Mouse (Mus musculus) forebrain, postnatal 0 days (tissue): Measurements from ENCODE around the gene Crocc2. TPM values are rescaled to one million over a fixed set of nuclear protein-coding genes. Genes with fewer than 3 reads are reported as not detected.

Source experiments
- ATAC-seq: fragments of 200-750 bp; cut with Nextera tagmentation; 2 replicates; pipeline ENCODE4 v1.8.0; 2017; ENCODE audit warnings: mild to moderate bottlenecking, moderate library complexity
- DNase-seq: peaks from one replicate; pipeline ENCODE4 v3.0.0-alpha.2; 2015
- H3K27ac ChIP-seq: fragments of 300-500 bp; sonication (generic); 2 replicates; pipeline ENCODE4 v1.5.1; 2014; ENCODE audit warnings: low read depth, mild to moderate bottlenecking, antibody characterized with exemption, low read length, moderate library complexity, mixed read lengths
- H3K27me3 ChIP-seq: fragments of 300-500 bp; sonication (generic); 2 replicates; pipeline ENCODE4 v1.6.1; 2014; ENCODE audit warnings: mild to moderate bottlenecking, low read length, mixed read lengths; ENCODE audit not compliant: insufficient read depth
- H3K36me3 ChIP-seq: fragments of 300-500 bp; sonication (generic); 2 replicates; pipeline ENCODE4 v1.6.1; 2014; ENCODE audit warnings: mild to moderate bottlenecking, moderate library complexity; ENCODE audit not compliant: insufficient read depth
- H3K4me1 ChIP-seq: fragments of 300-500 bp; sonication (generic); 2 replicates; pipeline ENCODE4 v1.6.1; 2014; ENCODE audit warnings: antibody characterized with exemption; ENCODE audit not compliant: insufficient read depth
- H3K4me2 ChIP-seq: fragments of 300-500 bp; sonication (generic); 2 replicates; pipeline ENCODE4 v1.6.1; 2014; ENCODE audit warnings: low read depth, mild to moderate bottlenecking, moderate library complexity
- H3K4me3 ChIP-seq: fragments of 300-500 bp; sonication (generic); 2 replicates; pipeline ENCODE4 v1.5.1; 2014; ENCODE audit warnings: low read depth, low read length, mixed read lengths
- H3K9ac ChIP-seq: fragments of 300-500 bp; sonication (generic); 2 replicates; pipeline ENCODE4 v1.6.1; 2014; ENCODE audit warnings: mild to moderate bottlenecking
- H3K9me3 ChIP-seq: fragments of 300-500 bp; sonication (generic); 2 replicates; pipeline ENCODE4 v1.6.1; 2016; ENCODE audit warnings: low read length
- CTCF ChIP-seq: sonication (generic); IDR thresholded peaks from 2 replicates; pipeline ENCODE4 v1.5.1; 2016; ENCODE audit warnings: antibody characterized with exemption, control low read depth, low read depth
- WGBS: fragments of 180-500 bp; shearing (Covaris S2); extraction: QIAGEN DNeasy Blood & Tissue Kit; methylation state at CpG from one replicate; pipeline ENCODE4 v1.1.7; 2014; 5-methylcytosine and 5-hydroxymethylcytosine counted together
- polyA plus RNA-seq: library from polyadenylated mRNA; unstranded; fragments of >200 nt; fragmentation: Nextera tagmentation; extraction: Ambion mirVana; gene quantifications from 2 replicates; pipeline ENCODE4 v1.2.1, GENCODE M21; 2015
- total RNA-seq: library from RNA; depleted of rRNA; stranded (reverse); fragments of >200 nt; gene quantifications from 2 replicates; pipeline ENCODE4 v1.2.3, GENCODE M21; 2014; rRNA removed

The Crocc2 gene
- 1.9 and 2.7 TPM in 2 replicates for total RNA-seq
- 0.43 and 0.92 TPM in 2 replicates for polyA plus RNA-seq

DNA sequence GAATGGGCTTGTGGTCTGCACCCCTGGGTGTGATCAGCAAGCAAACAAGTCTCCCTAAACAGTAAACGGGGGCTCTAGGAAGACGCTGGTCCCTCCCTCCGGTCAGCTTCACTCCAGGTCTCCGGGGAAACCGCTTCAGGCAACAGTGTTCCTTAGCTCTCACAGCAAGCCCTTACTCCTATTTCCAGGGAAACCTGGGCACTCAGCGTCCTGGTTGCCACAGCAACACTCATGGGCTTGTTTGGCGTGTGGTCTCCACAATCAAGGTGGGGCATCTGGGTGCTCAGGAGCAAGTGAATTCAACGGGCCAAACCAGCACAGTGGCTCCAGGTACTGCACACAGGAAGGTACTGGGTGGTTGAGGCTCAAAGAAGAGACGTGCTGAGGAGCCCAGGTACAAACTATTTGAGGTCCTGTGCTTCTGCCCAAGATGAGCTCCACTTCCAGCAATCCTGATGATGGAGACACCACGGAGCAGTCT is at the start of gene Crocc2:
Gene Crocc2 (plus strand): TSS at position 431 of the 481 bp plus-strand sequence.
- DNase-seq = peak; percentile 18

DNA sequence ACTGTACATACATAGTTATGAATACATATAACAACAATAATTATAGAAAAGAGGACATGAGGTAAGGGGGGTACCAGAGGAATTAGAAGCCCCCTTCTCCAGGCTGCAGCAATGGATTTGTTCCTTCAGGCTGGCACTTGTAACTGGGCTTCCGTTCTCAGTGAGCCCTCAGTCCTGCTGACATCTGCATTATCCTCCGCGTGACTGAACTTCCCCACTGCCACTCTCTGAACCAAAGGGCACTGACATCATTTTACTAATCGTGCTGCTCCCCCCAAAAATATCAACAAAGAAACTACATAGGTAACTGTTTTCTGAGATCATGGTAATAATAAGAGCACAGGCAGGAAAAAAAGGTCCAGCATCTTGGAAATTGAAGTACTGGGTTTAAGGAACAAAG is 49.7 kb upstream of the Crocc2 start:
- no peak for TF ChIP-seq CTCF

More for the DNA sequence above, at the start of gene Crocc2:
- H3K9ac ChIP-seq = no peak within 1 kb of the TSS
- H3K27me3 ChIP-seq = no peaks in the 10 kb centered on the region
- ATAC-seq = peak; percentile 58
- no peak within 1 kb of the TSS for H3K4me2 ChIP-seq
- WGBS = 29% methylated on average over 10 of the region's 10 CpGs
- H3K36me3 ChIP-seq = no peaks in the 10 kb centered on the region
- no peak within 1 kb of the TSS for H3K27ac ChIP-seq
- H3K4me3 ChIP-seq = no peak within 1 kb of the TSS
- H3K9me3 ChIP-seq = no peaks in the 10 kb centered on the region
- no peak for TF ChIP-seq CTCF
- H3K4me1 ChIP-seq = no peaks in the 10 kb centered on the region

DNA sequence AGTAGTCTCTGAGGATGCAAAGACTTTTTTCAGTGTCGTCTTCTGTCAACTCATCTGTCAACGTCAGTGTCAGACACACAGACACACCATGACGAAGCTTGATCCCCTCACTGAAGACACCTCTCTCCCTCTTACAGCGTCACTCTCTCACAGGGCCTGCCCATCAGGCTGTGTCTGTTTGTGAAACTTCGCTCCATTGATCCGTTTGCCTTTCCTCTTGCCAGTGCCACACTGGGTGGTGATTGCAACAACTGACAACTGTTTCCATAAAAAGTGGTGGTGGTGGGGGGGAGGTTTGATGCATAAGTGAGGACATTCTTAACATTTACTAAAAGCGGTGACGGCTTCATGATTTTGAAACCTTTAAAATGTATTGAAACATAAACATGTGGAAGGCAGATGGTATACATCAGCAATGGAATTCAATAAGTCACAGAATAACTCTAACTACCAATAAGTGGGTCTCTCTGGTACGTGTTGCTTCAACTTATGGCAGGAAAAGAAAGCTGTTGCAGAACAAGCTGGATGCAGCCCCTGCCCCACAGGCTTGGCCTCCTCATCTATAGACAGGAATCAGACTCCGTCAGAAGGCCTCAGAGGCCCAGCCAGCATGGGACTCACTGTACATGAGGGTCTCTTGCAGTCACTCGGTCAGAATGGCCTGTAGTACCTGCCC is 45.2 kb upstream of the Crocc2 start:
- Histone ChIP-seq H3K9ac (no peak overlapping the region), H3K4me1 (no peaks in the 10 kb centered on the region), H3K36me3 (no peaks in the 10 kb centered on the region), H3K4me2 (no peak overlapping the region), H3K4me3 (no peak overlapping the region), H3K9me3 (no peaks in the 10 kb centered on the region), H3K27ac (no peak overlapping the region), H3K27me3 (no peaks in the 10 kb centered on the region)
- no peak for TF ChIP-seq CTCF
- WGBS = 80% methylated on average over 11 of the region's 11 CpGs
- no peak for ATAC-seq
- no peak for DNase-seq

More for the DNA sequence above, 49.7 kb upstream of the Crocc2 start:
- Histone ChIP-seq H3K27me3 (no peaks in the 10 kb centered on the region), H3K4me2 (no peak overlapping the region), H3K9me3 (no peaks in the 10 kb centered on the region), H3K9ac (no peak overlapping the region), H3K36me3 (no peaks in the 10 kb centered on the region), H3K4me3 (no peak overlapping the region), H3K27ac (no peak overlapping the region), H3K4me1 (peaks cover 6% of the 10 kb centered on the region)
- no peak for DNase-seq
- no peak for ATAC-seq
- WGBS = 18% methylated on average over 4 of the region's 4 CpGs

DNA sequence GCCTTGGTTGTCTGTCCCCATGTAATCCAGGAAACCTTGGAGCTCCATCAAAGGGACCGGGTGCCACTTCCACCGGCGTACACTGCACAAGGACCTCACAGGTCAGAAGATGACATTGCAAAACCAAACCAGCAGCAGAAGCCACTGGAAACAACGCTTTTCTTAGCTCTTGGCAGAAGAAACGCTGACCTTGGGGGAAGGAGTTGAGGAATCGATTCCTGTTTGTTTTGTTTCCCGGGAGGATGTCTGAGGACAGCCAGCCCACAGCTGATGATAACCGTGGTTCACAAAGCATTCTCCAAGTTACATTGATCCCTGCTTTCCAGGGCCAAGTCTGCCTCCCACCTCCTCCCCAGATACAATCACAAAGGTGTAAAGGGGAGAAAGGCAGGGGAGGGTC is 44.5 kb upstream of the Crocc2 start:
- ATAC-seq (no peak), DNase-seq (no peak)
- Histone ChIP-seq H3K9ac (no peak overlapping the region), H3K36me3 (no peaks in the 10 kb centered on the region), H3K27ac (no peak overlapping the region), H3K4me2 (no peak overlapping the region), H3K4me3 (no peak overlapping the region), H3K27me3 (no peaks in the 10 kb centered on the region), H3K4me1 (no peaks in the 10 kb centered on the region), H3K9me3 (no peaks in the 10 kb centered on the region)
- no peak for TF ChIP-seq CTCF
- 85% methylated on average over 8 of the region's 8 CpGs for WGBS

DNA sequence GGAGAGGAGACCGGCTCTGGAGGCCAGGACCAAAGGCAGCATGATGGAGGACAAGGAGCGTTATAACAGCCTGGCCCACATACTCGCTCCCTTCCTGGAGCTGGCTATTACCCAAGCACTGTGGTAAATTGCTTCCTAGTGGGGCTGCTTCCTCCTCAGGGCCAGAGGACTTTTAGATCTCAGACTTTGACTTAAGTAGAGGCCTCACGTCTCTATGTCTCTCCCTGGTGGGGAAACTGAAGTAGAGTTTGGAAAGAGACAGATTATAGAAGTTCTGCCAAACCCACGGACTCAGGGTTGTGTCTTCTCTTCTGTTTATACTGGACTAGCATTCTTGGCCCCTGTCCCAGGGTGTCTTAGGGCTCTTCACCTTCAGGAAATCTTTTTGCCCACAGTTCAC is 43.3 kb upstream of the Crocc2 start:
- no peak overlapping the region for H3K4me2 ChIP-seq
- DNase-seq = no peak
- H3K27ac ChIP-seq = no peak overlapping the region
- WGBS = 74% methylated on average over 5 of the region's 5 CpGs
- no peaks in the 10 kb centered on the region for H3K4me1 ChIP-seq
- no peaks in the 10 kb centered on the region for H3K9me3 ChIP-seq
- no peak for TF ChIP-seq CTCF
- no peaks in the 10 kb centered on the region for H3K36me3 ChIP-seq
- no peaks in the 10 kb centered on the region for H3K27me3 ChIP-seq
- no peak overlapping the region for H3K4me3 ChIP-seq
- no peak for ATAC-seq
- H3K9ac ChIP-seq = no peak overlapping the region

DNA sequence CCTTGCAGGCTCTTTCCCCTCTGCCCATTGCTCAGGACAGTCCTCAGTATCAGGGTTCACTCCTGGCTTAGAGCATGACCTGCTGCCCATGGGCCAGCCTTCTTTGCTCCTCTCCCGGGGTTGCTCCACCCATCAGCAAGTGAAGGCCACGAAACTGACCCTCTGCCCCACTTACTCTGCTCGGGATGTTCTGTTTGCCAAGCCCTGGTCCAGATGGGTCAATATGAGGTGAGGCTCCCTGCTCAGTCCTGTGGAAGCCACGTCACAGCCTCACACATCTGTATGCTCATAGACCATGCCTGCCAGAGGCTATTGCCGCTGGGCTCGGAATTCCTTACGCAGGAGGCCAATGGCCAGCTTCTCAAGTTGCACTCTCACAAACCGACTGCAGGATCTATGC is 40.3 kb upstream of the Crocc2 start:
- Histone ChIP-seq H3K36me3 (no peaks in the 10 kb centered on the region), H3K4me2 (no peak overlapping the region), H3K9me3 (no peaks in the 10 kb centered on the region), H3K4me3 (no peak overlapping the region), H3K27ac (no peak overlapping the region), H3K9ac (no peak overlapping the region), H3K4me1 (no peaks in the 10 kb centered on the region), H3K27me3 (no peaks in the 10 kb centered on the region)
- no peak for DNase-seq
- 83% methylated on average over 8 of the region's 8 CpGs for WGBS
- no peak for ATAC-seq
- TF ChIP-seq CTCF = no peak

DNA sequence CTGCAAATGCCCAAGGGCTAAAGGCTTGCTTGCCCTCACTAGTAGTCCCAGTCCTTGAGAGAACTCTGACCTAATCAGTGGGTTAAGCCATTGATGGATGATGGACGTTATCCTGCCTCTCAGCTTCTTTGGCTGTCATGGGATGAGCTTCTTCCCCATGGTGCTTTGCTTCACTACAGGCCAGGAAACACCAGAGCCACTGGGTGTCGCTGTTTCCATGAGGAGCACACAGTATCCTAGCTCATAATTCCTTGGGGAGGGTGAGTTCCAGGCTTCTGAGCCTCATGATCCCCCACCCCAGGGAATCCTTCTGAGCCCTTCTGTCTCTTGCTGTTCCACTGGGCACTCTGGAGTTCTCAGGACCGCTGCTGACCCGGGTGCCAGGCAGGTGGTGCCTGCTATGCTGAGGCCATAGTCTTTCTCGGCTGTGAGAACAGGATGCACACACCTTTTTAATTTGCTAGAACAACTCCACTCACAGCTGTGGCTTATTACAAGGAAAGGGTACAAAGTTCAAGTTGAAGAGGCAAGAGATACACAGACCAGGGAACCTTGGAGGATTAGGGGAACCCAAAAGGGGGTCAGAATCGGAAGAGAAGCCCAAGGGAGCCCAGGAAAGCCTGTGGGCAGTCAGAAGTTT is 39.7 kb upstream of the Crocc2 start:
- H3K9ac ChIP-seq = no peak overlapping the region
- no peak overlapping the region for H3K4me3 ChIP-seq
- ATAC-seq = peak; percentile 83
- H3K36me3 ChIP-seq = no peaks in the 10 kb centered on the region
- TF ChIP-seq CTCF = peak; percentile 79
- H3K27ac ChIP-seq = no peak overlapping the region
- WGBS = 30% methylated on average over 6 of the region's 6 CpGs
- no peaks in the 10 kb centered on the region for H3K9me3 ChIP-seq
- peak; percentile 67 for DNase-seq
- H3K4me2 ChIP-seq = no peak overlapping the region
- no peaks in the 10 kb centered on the region for H3K27me3 ChIP-seq
- no peaks in the 10 kb centered on the region for H3K4me1 ChIP-seq
